Mouse (Mus musculus): ENCODE results near the gene Prdm2. TPM values are rescaled to one million over a fixed set of nuclear protein-coding genes. Genes with fewer than 3 reads are reported as not detected.

Gene Prdm2
- total RNA-seq, 2 experiments from 2014 or later: 24.7 to 26.5 TPM

- H3K4me3 ChIP-seq: no peak overlapping the region
- no peak overlapping the region for H3K27ac ChIP-seq
- DNase-seq: no peak
- TF ChIP-seq CTCF (IDR thresholded peaks at IDR 0.05): no peak
- intact Hi-C loops (cut with DNase I): no loop called here
These were observed 82.4 kb downstream of the Prdm2 start for GRCm38 (mm10) chr4:143130441-143130840.

- no peak for DNase-seq
- TF ChIP-seq CTCF (IDR thresholded peaks at IDR 0.05): no peak
- intact Hi-C loops (cut with DNase I): no loop called here
These were observed 83.5 kb downstream of the Prdm2 start for GRCm38 (mm10) chr4:143129261-143129760.

GRCm38 (mm10) chr4:143127171-143127570 lies 85.6 kb downstream of the Prdm2 start:
- intact Hi-C loops (cut with DNase I): no loop called here
- Histone ChIP-seq H3K27ac (no peak overlapping the region), H3K4me3 (no peak overlapping the region)
- no peak for DNase-seq
- TF ChIP-seq CTCF (IDR thresholded peaks at IDR 0.05): no peak

More at GRCm38 (mm10) chr4:143129261-143129760, 83.5 kb downstream of the Prdm2 start:
- no peak overlapping the region for H3K27ac ChIP-seq
- H3K4me3 ChIP-seq: no peak overlapping the region

- no peak for DNase-seq
- Histone ChIP-seq H3K4me3 (no peak overlapping the region), H3K27ac (no peak overlapping the region)
- TF ChIP-seq CTCF (IDR thresholded peaks at IDR 0.05): no peak
- intact Hi-C loops (cut with DNase I): no loop called here
These were observed 86.3 kb downstream of the Prdm2 start for GRCm38 (mm10) chr4:143126476-143126875.

GRCm38 (mm10) chr4:143125290-143125689 lies 87.5 kb downstream of the Prdm2 start:
- H3K4me3 ChIP-seq: no peak overlapping the region
- TF ChIP-seq CTCF (IDR thresholded peaks at IDR 0.05): no peak
- H3K27ac ChIP-seq: no peak overlapping the region
- DNase-seq: peak; percentile 6
- intact Hi-C loops (cut with DNase I): no loop called here

GRCm38 (mm10) chr4:143123043-143123442 lies 89.8 kb downstream of the Prdm2 start:
- DNase-seq: peak; percentile 13
- no peak for TF ChIP-seq CTCF (IDR thresholded peaks at IDR 0.05)

GRCm38 (mm10) chr4:143121174-143121573 lies 91.6 kb downstream of the Prdm2 start:
- no peak for DNase-seq
- H3K27ac ChIP-seq: no peak overlapping the region
- no peak for TF ChIP-seq CTCF (IDR thresholded peaks at IDR 0.05)
- intact Hi-C loops (cut with DNase I): no loop called here
- no peak overlapping the region for H3K4me3 ChIP-seq

More at GRCm38 (mm10) chr4:143123043-143123442, 89.8 kb downstream of the Prdm2 start:
- Histone ChIP-seq H3K4me3 (no peak overlapping the region), H3K27ac (no peak overlapping the region)
- intact Hi-C loops (cut with DNase I): no loop called here

- intact Hi-C loops (cut with DNase I): no loop called here
- peak; percentile 45 for DNase-seq
- TF ChIP-seq CTCF (IDR thresholded peaks at IDR 0.05): no peak
- no peak overlapping the region for H3K27ac ChIP-seq
- no peak overlapping the region for H3K4me3 ChIP-seq
These were observed 92.8 kb downstream of the Prdm2 start for GRCm38 (mm10) chr4:143120008-143120407.

- DNase-seq: peak; percentile 93
- Histone ChIP-seq H3K4me3 (peak overlapping the region; percentile 24; the same call in 1 of the 2 replicates), H3K27ac (peak overlapping the region; percentile 53)
- TF ChIP-seq CTCF (IDR thresholded peaks at IDR 0.05): no peak
- intact Hi-C loops (cut with DNase I): loop anchor here (2.0 kb wide), 1 partner anchor 42 kb away; no protein-coding TSS in a partner anchor
These were observed 94.0 kb downstream of the Prdm2 start for GRCm38 (mm10) chr4:143118843-143119242.

GRCm38 (mm10) chr4:143115851-143116250 lies 96.9 kb downstream of the Prdm2 start:
- DNase-seq: no peak
- Histone ChIP-seq H3K4me3 (no peak overlapping the region), H3K27ac (no peak overlapping the region)
- no peak for TF ChIP-seq CTCF (IDR thresholded peaks at IDR 0.05)
- intact Hi-C loops (cut with DNase I): loop anchor here (2.0 kb wide), 1 partner anchor 97 kb away; the partner anchor contains the start of gene Prdm2

- no peak for TF ChIP-seq CTCF (IDR thresholded peaks at IDR 0.05)
- intact Hi-C loops (cut with DNase I): loop anchor here (1.0 to 2.0 kb wide), 2 partner anchors 98 to 124 kb away; partner anchors contain the start of gene Prdm2
- no peak overlapping the region for H3K4me3 ChIP-seq
- DNase-seq: no peak
- H3K27ac ChIP-seq: no peak overlapping the region
These were observed 98.4 kb downstream of the Prdm2 start for GRCm38 (mm10) chr4:143114232-143114979.

- peak; percentile 95 for TF ChIP-seq CTCF (IDR thresholded peaks at IDR 0.05)
- peak; percentile 84 for DNase-seq
- H3K4me3 ChIP-seq: no peak overlapping the region
- intact Hi-C loops (cut with DNase I): loop anchor here (2.0 kb wide), 1 partner anchor 50 kb away; no protein-coding TSS in a partner anchor
- peak overlapping the region; percentile 28; the same call in 1 of the 2 replicates for H3K27ac ChIP-seq
These were observed 99.8 kb downstream of the Prdm2 start for GRCm38 (mm10) chr4:143112985-143113384.

GRCm38 (mm10) chr4:143112439-143112838 lies 100.4 kb downstream of the Prdm2 start:
- Histone ChIP-seq H3K27ac (no peak overlapping the region), H3K4me3 (no peak overlapping the region)
- TF ChIP-seq CTCF (IDR thresholded peaks at IDR 0.05): no peak
- intact Hi-C loops (cut with DNase I): loop anchor here (2.0 kb wide), 1 partner anchor 50 kb away; no protein-coding TSS in a partner anchor
- no peak for DNase-seq
